Mouse (Mus musculus) regulatory T cell (primary cell): ENCODE data around the gene Osbpl3.

Source experiments
- in situ Hi-C: fragments of 300-600 bp; cut with MboI, MseI; formaldehyde crosslinking; loops from one replicate; pipeline ENCODE4 v1.15.1; 2025; ENCODE audit warnings: high pct_unique_total_duplicates

Osbpl3 gene

GRCm38 (mm10) chr6:50300622-50301021 is 155.4 kb downstream of the Osbpl3 start:
- in situ Hi-C loops = no loop called here

- in situ Hi-C loops = no loop called here
These were observed 156.9 kb downstream of the Osbpl3 start for GRCm38 (mm10) chr6:50299071-50299470.

- in situ Hi-C loops = no loop called here
These were observed 158.3 kb downstream of the Osbpl3 start for GRCm38 (mm10) chr6:50297671-50298070.

GRCm38 (mm10) chr6:50295136-50295535 is 160.9 kb downstream of the Osbpl3 start:
- in situ Hi-C loops = no loop called here

- in situ Hi-C loops = loop anchor here (5.0 kb wide), 1 partner anchor 67 kb away; no protein-coding TSS in a partner anchor
These were observed 161.9 kb downstream of the Osbpl3 start for GRCm38 (mm10) chr6:50294128-50294527.

GRCm38 (mm10) chr6:50291650-50292049 is 164.4 kb downstream of the Osbpl3 start:
- in situ Hi-C loops = loop anchor here (5.0 kb wide), 1 partner anchor 64 kb away; no protein-coding TSS in a partner anchor

- in situ Hi-C loops = loop anchor here (5.0 kb wide), 1 partner anchor 760 kb away; no protein-coding TSS in a partner anchor
These were observed 169.1 kb downstream of the Osbpl3 start for GRCm38 (mm10) chr6:50286881-50287280.

- in situ Hi-C loops = no loop called here
These were observed 176.4 kb downstream of the Osbpl3 start for GRCm38 (mm10) chr6:50279642-50280041.

- in situ Hi-C loops = no loop called here
These were observed 182.1 kb downstream of the Osbpl3 start for GRCm38 (mm10) chr6:50273947-50274346.

GRCm38 (mm10) chr6:50273416-50273815 is 182.6 kb downstream of the Osbpl3 start:
- in situ Hi-C loops = no loop called here

GRCm38 (mm10) chr6:50263670-50264069 is 192.3 kb downstream of the Osbpl3 start, which contains the start of gene Gsdme:
Gene Gsdme, minus strand, starts transcription at chr6:50263862.
- in situ Hi-C loops = no loop called here

GRCm38 (mm10) chr6:50262310-50262709 is 193.7 kb downstream of the Osbpl3 start:
- in situ Hi-C loops = no loop called here

GRCm38 (mm10) chr6:50261922-50262261 is 194.1 kb downstream of the Osbpl3 start:
- in situ Hi-C loops = no loop called here

- in situ Hi-C loops = no loop called here
These were observed 194.6 kb downstream of the Osbpl3 start for GRCm38 (mm10) chr6:50261201-50261921.

- in situ Hi-C loops = no loop called here
These were observed 200.6 kb downstream of the Osbpl3 start for GRCm38 (mm10) chr6:50255356-50255755.

GRCm38 (mm10) chr6:50254723-50255184 is 201.2 kb downstream of the Osbpl3 start:
- in situ Hi-C loops = no loop called here

GRCm38 (mm10) chr6:50252690-50253089 is 203.3 kb downstream of the Osbpl3 start:
- in situ Hi-C loops = no loop called here

- in situ Hi-C loops = no loop called here
These were observed 208.2 kb downstream of the Osbpl3 start for GRCm38 (mm10) chr6:50247791-50248190.

GRCm38 (mm10) chr6:50247356-50247755 is 208.6 kb downstream of the Osbpl3 start:
- in situ Hi-C loops = no loop called here

GRCm38 (mm10) chr6:50244967-50245366 is 211.0 kb downstream of the Osbpl3 start:
- in situ Hi-C loops = no loop called here

GRCm38 (mm10) chr6:50244126-50244525 is 211.9 kb downstream of the Osbpl3 start:
- in situ Hi-C loops = no loop called here
